Mouse (Mus musculus) lung, adult 10 weeks (tissue): ENCODE data around the gene Zfp112. TPM values are rescaled to one million over a fixed set of nuclear protein-coding genes. Genes with fewer than 3 reads are reported as not detected.

ENCODE experiments used
- polyA plus RNA-seq: library from polyadenylated mRNA; stranded (reverse); fragments of 350-450 nt; fragmentation: Illumina TruSeq; extraction: RNeasy Lipid Tissue Mini Kit (QIAGEN cat#74804); gene quantifications from one replicate; pipeline ENCODE4 v1.2.3, GENCODE M21; 2014; ENCODE audit warnings: low read depth, low replicate concordance; ENCODE audit not compliant: insufficient read depth

Gene Zfp112
- polyA plus RNA-seq, result 0.94 TPM

GRCm38 (mm10) chr7:24112156-24112856 is at the start of gene Zfp112:
Gene Zfp112, plus strand, starts transcription at chr7:24112314.

GRCm38 (mm10) chr7:24081634-24082431 is 30.3 kb upstream of the Zfp112 start, which contains the start of gene Zfp180:
Gene Zfp180, plus strand, starts transcription at chr7:24081924.

GRCm38 (mm10) chr7:24133996-24134828 is 22.1 kb downstream of the Zfp112 start, which contains the start of gene Zfp235:
Gene Zfp235, plus strand, starts transcription at chr7:24134169.

GRCm38 (mm10) chr7:24174618-24175336 is 62.7 kb downstream of the Zfp112 start, which contains the start of gene Zfp114:
Gene Zfp114, plus strand, starts transcription at chr7:24175060.

Other genes with a start within 250 kb of the Zfp112 start
- gene Vmn1r177, start 245.9 kb upstream of the Zfp112 start, polyA plus RNA-seq, result not detected
- gene Vmn1r178, start 220.3 kb upstream of the Zfp112 start, polyA plus RNA-seq, result not detected
- gene Vmn1r179, start 185.3 kb upstream of the Zfp112 start, polyA plus RNA-seq, result not detected
- gene Vmn1r180, start 161.7 kb upstream of the Zfp112 start, polyA plus RNA-seq, result not detected
- not detected for gene Vmn1r181, start 137.7 kb upstream of the Zfp112 start, polyA plus RNA-seq
- gene V1rd19, start 110.6 kb upstream of the Zfp112 start, polyA plus RNA-seq, result not detected
- not detected for gene Vmn1r183, start 59.1 kb upstream of the Zfp112 start, polyA plus RNA-seq
- gene Zfp180, start 30.4 kb upstream of the Zfp112 start, polyA plus RNA-seq, result 12.8 TPM
- gene Zfp235, start 21.9 kb downstream of the Zfp112 start, polyA plus RNA-seq, result 4.7 TPM
- 0.18 TPM for gene Zfp114, start 62.7 kb downstream of the Zfp112 start, polyA plus RNA-seq
- gene Zfp111, start 99.1 kb downstream of the Zfp112 start, polyA plus RNA-seq, result 2.8 TPM
- gene Zfp109, start 125.2 kb downstream of the Zfp112 start, polyA plus RNA-seq, result 0.72 TPM
- 1.1 TPM for gene Zfp108, start 142.5 kb downstream of the Zfp112 start, polyA plus RNA-seq
- gene Zfp93, start 158.1 kb downstream of the Zfp112 start, polyA plus RNA-seq, result 2.4 TPM
- gene Zfp61, start 188.9 kb downstream of the Zfp112 start, polyA plus RNA-seq, result 6.0 TPM
- gene Zfp94, start 204.4 kb downstream of the Zfp112 start, polyA plus RNA-seq, result 5.2 TPM
- gene Tescl, start 221.6 kb downstream of the Zfp112 start, polyA plus RNA-seq, result not detected
- gene Lypd5, start 236.9 kb downstream of the Zfp112 start, polyA plus RNA-seq, result not detected